Mouse (Mus musculus) E14TG2a.4 (cell line): ENCODE results near the gene Wwp2.

ENCODE experiments used
- CTCF ChIP-seq: conservative IDR thresholded peaks from 2 replicates; pipeline ENCODE4 v1.5.1; 2014; ENCODE audit warnings: low read length
- NANOG ChIP-seq: IDR thresholded peaks from 2 replicates; pipeline ENCODE4 v1.6.1; 2014; ENCODE audit warnings: borderline replicate concordance, low read length, mixed read lengths
- POU5F1 ChIP-seq: IDR thresholded peaks from 2 replicates; pipeline ENCODE4 v1.6.1; 2014; ENCODE audit warnings: low read length, borderline replicate concordance

GRCm38 (mm10) chr8:107546154-107546553 is 110.0 kb downstream of the Wwp2 start:
- no peak for TF ChIP-seq POU5F1
- TF ChIP-seq CTCF, result no peak
- TF ChIP-seq NANOG, result no peak
